Mouse (Mus musculus) R1 (cell line): ENCODE measurements at regions not wholly inside any gene's neighbourhood (a gene's known extent, or its start where the extent isn't known, plus 50 kb on each side); places are given as distances from the start of the nearest gene placed in this dataset.

ENCODE experiments used
- DNase-seq: peaks from one replicate; pipeline ENCODE4 v3.0.0-alpha.2; 2018; ENCODE audit warnings: low read depth, low spot score

- DNase-seq, result no peak
Observed at GRCm38 (mm10) chr16:65250426-65250825, 144.8 kb upstream of the Htr1f start.

GRCm38 (mm10) chr16:65247475-65247874 lies 141.8 kb upstream of the Htr1f start:
- no peak for DNase-seq

DNA sequence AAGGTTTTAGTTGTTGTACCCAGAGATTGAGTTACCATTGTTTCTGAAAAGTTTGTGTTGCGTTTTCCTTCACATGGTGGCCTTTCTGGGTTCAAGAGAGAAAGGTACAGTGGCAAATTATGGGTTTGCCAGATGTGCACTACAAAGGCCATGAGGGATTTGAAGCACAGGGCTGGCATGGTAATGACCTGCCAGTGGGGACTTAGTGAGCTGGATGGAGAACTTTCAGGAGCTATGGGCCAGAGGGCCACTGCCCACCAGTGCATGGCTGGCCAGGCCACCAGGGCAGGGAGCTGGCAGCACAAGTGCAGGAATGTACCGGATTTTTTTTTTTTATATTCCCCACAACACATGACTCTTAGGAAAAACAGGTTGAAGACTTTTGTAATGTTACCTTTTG lies 128.8 kb upstream of the Htr1f start:
- no peak for DNase-seq

DNA sequence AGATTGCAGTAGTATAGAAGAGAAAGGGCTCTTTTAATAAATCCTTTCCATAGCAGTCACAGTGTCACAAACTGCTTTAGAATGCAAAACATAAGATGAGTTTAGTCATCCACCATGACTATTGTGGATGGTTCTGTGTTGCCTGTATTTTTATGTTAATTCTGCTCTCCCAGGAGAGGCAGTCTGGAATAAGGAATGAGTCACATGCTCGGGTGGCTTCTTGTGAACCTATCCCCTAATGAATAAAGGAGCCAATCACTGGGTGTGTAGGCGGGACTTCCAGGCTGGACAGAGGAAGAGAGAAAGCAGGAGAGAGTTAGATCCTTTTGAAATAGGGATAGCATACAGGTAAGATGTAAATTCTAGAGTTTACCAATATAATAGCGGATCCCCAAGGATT lies 128.3 kb upstream of the Htr1f start:
- no peak for DNase-seq

- DNase-seq, result no peak
Observed at GRCm38 (mm10) chr16:65219434-65219833, 113.8 kb upstream of the Htr1f start.

GRCm38 (mm10) chr16:65212367-65212766 lies 106.7 kb upstream of the Htr1f start:
- no peak for DNase-seq

- DNase-seq, result no peak
Observed at GRCm38 (mm10) chr16:65201329-65201728, 95.7 kb upstream of the Htr1f start.

DNA sequence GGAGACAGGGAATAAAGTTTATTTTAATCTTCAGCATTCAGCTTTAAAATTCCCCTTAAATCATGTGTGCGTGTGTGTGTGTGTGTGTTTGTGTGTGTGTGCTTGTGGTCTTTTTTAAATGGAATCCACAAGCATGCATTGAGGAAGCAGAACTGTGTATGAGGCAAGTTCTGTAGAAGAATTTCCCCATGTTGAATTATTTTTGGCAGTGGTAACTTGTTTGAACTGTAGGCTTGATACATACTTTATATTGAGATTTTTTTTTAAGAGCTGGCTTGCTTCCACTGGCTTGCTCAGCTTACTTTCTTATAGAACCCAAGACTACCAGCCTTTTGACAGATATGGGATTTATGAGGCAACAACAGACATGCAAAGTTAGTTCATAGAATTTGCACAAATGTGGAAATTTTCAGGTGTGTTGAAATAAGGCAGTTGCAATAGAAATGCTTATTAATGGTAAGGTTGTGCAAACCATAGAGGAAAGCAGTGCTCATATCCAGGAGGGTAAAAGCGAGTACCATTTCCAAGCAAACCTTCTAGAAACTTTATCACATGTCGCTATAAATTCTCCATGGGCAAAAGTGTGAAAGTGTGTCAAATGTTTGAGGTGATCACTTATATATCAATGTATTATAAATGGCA lies 91.7 kb upstream of the Htr1f start:
- DNase-seq, result no peak

GRCm38 (mm10) chr16:65195761-65196160 lies 90.1 kb upstream of the Htr1f start:
- peak; percentile 7 for DNase-seq

DNA sequence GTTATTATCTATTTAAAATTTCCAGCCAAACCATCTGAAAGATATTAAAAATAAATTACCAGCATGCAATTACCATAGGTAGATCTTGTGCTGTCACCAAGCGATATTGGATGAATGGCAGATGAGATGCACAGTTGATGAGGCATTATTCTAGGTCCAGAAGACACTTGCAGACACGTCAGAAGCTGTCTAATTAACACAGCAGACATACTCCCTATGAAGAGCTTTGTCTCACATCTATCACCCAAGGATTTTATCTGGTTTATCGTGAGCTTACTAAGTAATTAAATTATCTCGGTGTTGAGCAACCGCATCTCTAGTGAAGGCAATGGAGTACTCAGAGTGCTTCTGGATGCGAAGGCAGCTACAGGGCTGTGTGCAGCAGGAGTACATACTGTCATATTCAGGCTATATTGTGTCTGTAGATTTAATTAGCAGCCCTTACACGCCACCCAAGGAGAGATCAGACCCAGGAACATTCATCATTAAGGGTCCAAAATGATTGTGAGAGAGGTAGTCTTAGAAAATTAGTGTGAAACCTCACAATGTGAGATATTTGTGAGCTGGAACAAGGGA lies 86.0 kb upstream of the Htr1f start:
- DNase-seq, result no peak

- DNase-seq, result no peak
Observed at GRCm38 (mm10) chr16:65174561-65174960, 68.9 kb upstream of the Htr1f start.

GRCm38 (mm10) chr16:65167151-65167550 lies 61.5 kb upstream of the Htr1f start:
- no peak for DNase-seq

GRCm38 (mm10) chr16:65162766-65163165 lies 57.1 kb upstream of the Htr1f start:
- no peak for DNase-seq

DNA sequence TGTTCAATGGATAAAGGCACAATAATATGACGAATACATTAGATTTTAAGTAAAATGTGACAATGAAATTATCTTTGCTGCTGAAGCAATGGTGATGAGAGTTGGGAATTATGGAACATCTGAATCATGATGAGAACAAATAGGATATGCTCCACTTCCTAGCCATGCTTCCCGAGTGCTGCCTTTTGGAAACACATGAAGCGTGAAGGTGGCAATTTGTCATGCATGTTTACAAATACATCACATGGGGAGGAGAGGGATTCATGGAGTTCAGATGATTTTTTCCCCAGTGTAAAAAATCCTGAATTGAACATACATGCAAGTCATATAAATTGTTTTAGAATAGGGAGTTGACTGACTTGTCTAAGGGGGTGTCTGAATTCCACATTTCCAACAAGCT lies 54.6 kb upstream of the Htr1f start:
- DNase-seq, result no peak

- DNase-seq, result no peak
Observed at GRCm38 (mm10) chr16:65155536-65155935, 49.9 kb upstream of the Htr1f start.
